Mouse (Mus musculus) lung, postnatal 0 days (tissue): ENCODE measurements around the gene Adamts13.

ENCODE experiments used
- CTCF ChIP-seq: IDR thresholded peaks from 2 replicates; pipeline ENCODE4 v1.5.1; 2016; ENCODE audit warnings: antibody characterized with exemption, mild to moderate bottlenecking
- EP300 ChIP-seq: IDR thresholded peaks from 2 replicates; pipeline ENCODE4 v1.6.1; 2016; ENCODE audit warnings: antibody characterized with exemption, mild to moderate bottlenecking, control low read depth

DNA sequence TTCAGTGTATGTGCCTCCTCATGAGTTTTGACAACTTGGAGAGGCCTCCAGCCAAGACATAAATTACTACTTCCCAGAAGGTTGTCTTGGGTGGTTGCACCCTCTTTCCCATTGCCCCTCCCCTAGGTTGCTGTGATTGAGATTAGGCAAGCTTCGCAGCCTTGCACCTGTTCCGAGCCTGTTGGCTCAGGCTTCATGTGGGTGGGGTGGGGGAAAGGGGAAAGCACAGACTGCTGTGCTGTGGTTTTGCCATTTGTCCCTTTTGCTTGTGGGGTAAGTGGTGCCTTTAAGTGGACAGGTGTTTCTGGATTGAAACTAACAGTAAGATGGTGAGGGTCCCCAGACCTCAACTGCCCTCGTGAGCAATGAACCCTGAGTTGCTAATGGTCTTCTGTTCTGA, 62.8 kb downstream of the Adamts13 start:
- TF ChIP-seq CTCF (no peak), EP300 (no peak)
